Mouse (Mus musculus): ENCODE data around the gene Hes3.

GRCm38 (mm10) chr4:152291562-152291961 is at the start of gene Hes3:
- TF ChIP-seq CTCF (IDR thresholded peaks at IDR 0.05; ENCODE audit: control insufficient read depth, insufficient read depth, low read length), result no peak
- no peak for TF ChIP-seq POLR2A (IDR thresholded peaks at IDR 0.05; ENCODE audit: borderline replicate concordance, control insufficient read depth, low read depth, low read length)

Data from bone marrow, adult 2 months (tissue).